Mouse (Mus musculus) liver, postnatal 0 days (tissue): ENCODE data around the gene Rapgef6. TPM values are rescaled to one million over a fixed set of nuclear protein-coding genes. Genes with fewer than 3 reads are reported as not detected.

ENCODE experiments used
- ATAC-seq: fragments of 200-750 bp; cut with Nextera tagmentation; 2 replicates; pipeline ENCODE4 v1.8.0; 2017; ENCODE audit warnings: mild to moderate bottlenecking, moderate library complexity
- DNase-seq: peaks from one replicate; pipeline ENCODE4 v3.0.0-alpha.2; 2016
- H3K27ac ChIP-seq: fragments of 300-500 bp; sonication (generic); 2 replicates; pipeline ENCODE4 v1.5.1; 2014; ENCODE audit warnings: antibody characterized with exemption, moderate library complexity, mild to moderate bottlenecking, low read depth
- H3K27me3 ChIP-seq: fragments of 300-500 bp; sonication (generic); 2 replicates; pipeline ENCODE4 v1.6.1; 2014; ENCODE audit warnings: low read length, control low read depth, mixed read lengths; ENCODE audit not compliant: insufficient read depth
- H3K36me3 ChIP-seq: fragments of 300-500 bp; sonication (generic); replicated peaks from 2 replicates; pipeline ENCODE4 v1.6.1; 2014; ENCODE audit warnings: mild to moderate bottlenecking, control low read depth, low read length, moderate library complexity, mixed read lengths; ENCODE audit not compliant: insufficient read depth
- H3K4me1 ChIP-seq: fragments of 300-500 bp; sonication (generic); 2 replicates; pipeline ENCODE4 v1.6.1; 2014; ENCODE audit warnings: antibody characterized with exemption, mild to moderate bottlenecking, control low read depth; ENCODE audit not compliant: insufficient read depth
- H3K4me2 ChIP-seq: fragments of 300-500 bp; sonication (generic); 2 replicates; pipeline ENCODE4 v1.6.1; 2014; ENCODE audit warnings: low read depth, mild to moderate bottlenecking, low read length, moderate library complexity, mixed read lengths
- H3K4me3 ChIP-seq: fragments of 300-500 bp; sonication (generic); 2 replicates; pipeline ENCODE4 v1.5.1; 2014; ENCODE audit warnings: low read depth, low read length
- H3K9ac ChIP-seq: fragments of 300-500 bp; sonication (generic); replicated peaks from 2 replicates; pipeline ENCODE4 v1.6.1; 2014; ENCODE audit warnings: mild to moderate bottlenecking, moderate library complexity
- H3K9me3 ChIP-seq: fragments of 300-500 bp; sonication (generic); 2 replicates; pipeline ENCODE4 v1.6.1; 2016; ENCODE audit warnings: mild to moderate bottlenecking, control low read depth, low read length, mixed read lengths
- CTCF ChIP-seq: sonication (generic); IDR thresholded peaks from 2 replicates; pipeline ENCODE4 v1.5.1; 2016; ENCODE audit warnings: antibody characterized with exemption, low read depth
- EP300 ChIP-seq: IDR thresholded peaks from 2 replicates; pipeline ENCODE4 v1.6.1; 2016; ENCODE audit warnings: antibody characterized with exemption, low read depth, mild to moderate bottlenecking
- WGBS: fragments of 180-500 bp; shearing (Covaris S2); extraction: QIAGEN DNeasy Blood & Tissue Kit; methylation state at CpG from one replicate; pipeline ENCODE4 v1.1.7; 2014; ENCODE audit not compliant: insufficient replicate concordance; 5-methylcytosine and 5-hydroxymethylcytosine counted together
- polyA plus RNA-seq: library from polyadenylated mRNA; unstranded; fragments of >200 nt; fragmentation: Nextera tagmentation; extraction: Ambion mirVana; gene quantifications from 2 replicates; pipeline ENCODE4 v1.2.1, GENCODE M21; 2015

Gene Rapgef6
- 10.6 and 14.7 TPM in 2 replicates for polyA plus RNA-seq

- DNase-seq: peak; percentile 100
- H3K9ac ChIP-seq: peak within 1 kb of the TSS; percentile 91
- H3K27me3 ChIP-seq: no peaks in the 10 kb centered on the region
- TF ChIP-seq EP300 (peak; percentile 38; the same call in 1 of the 2 replicates), CTCF (no peak)
- peak within 1 kb of the TSS; percentile 77 for H3K4me3 ChIP-seq
- WGBS: under 1% methylated on average over 73 of the region's 73 CpGs
- peak within 1 kb of the TSS; percentile 78 for H3K4me2 ChIP-seq
- H3K9me3 ChIP-seq: no peaks in the 10 kb centered on the region
- peak; percentile 94 for ATAC-seq
- H3K36me3 ChIP-seq: no peaks in the 10 kb centered on the region
- peak within 1 kb of the TSS; percentile 98 for H3K27ac ChIP-seq
- H3K4me1 ChIP-seq: peaks cover 35% of the 10 kb centered on the region
These were observed at the start of gene Rapgef6 for GRCm38 (mm10) chr11:54522529-54523430. Rapgef6 (plus strand) TSS chr11:54522847.

GRCm38 (mm10) chr11:54478414-54478813, 44.2 kb upstream of the Rapgef6 start:
- no peak overlapping the region for H3K4me2 ChIP-seq
- DNase-seq: peak; percentile 21
- no peak for ATAC-seq
- TF ChIP-seq CTCF (peak; percentile 69), EP300 (no peak)
- no peaks in the 10 kb centered on the region for H3K4me1 ChIP-seq
- H3K4me3 ChIP-seq: no peak overlapping the region
- H3K27me3 ChIP-seq: no peaks in the 10 kb centered on the region
- 89% methylated on average over 1 of the region's 1 CpGs for WGBS
- H3K27ac ChIP-seq: no peak overlapping the region
- no peak overlapping the region for H3K9ac ChIP-seq
- H3K9me3 ChIP-seq: no peaks in the 10 kb centered on the region
- peaks cover 25% of the 10 kb centered on the region for H3K36me3 ChIP-seq

- Histone ChIP-seq H3K4me1 (no peaks in the 10 kb centered on the region), H3K9ac (no peak overlapping the region)
- TF ChIP-seq EP300 (0 out of 2 replicates have a peak, but pooled peaks have one; percentile 36), CTCF (no peak)
These were observed 36.6 kb upstream of the Rapgef6 start for GRCm38 (mm10) chr11:54486041-54486440.

GRCm38 (mm10) chr11:54491946-54492558, 30.6 kb upstream of the Rapgef6 start:
- Histone ChIP-seq H3K9ac (no peak overlapping the region), H3K4me1 (no peaks in the 10 kb centered on the region), H3K27ac (0 out of 2 replicates have a peak overlapping the region, but pooled peaks have one; percentile 12), H3K36me3 (peaks cover 18% of the 10 kb centered on the region; the same call in 1 of the 2 replicates), H3K27me3 (no peaks in the 10 kb centered on the region), H3K4me2 (no peak overlapping the region), H3K9me3 (no peaks in the 10 kb centered on the region), H3K4me3 (no peak overlapping the region)
- no peak for DNase-seq
- WGBS: 93% methylated on average over 1 of the region's 1 CpGs
- no peak for ATAC-seq
- TF ChIP-seq EP300 (no peak), CTCF (no peak)

More at GRCm38 (mm10) chr11:54486041-54486440, 36.6 kb upstream of the Rapgef6 start:
- Histone ChIP-seq H3K9me3 (no peaks in the 10 kb centered on the region), H3K4me3 (no peak overlapping the region), H3K36me3 (peaks cover 9% of the 10 kb centered on the region; the same call in 1 of the 2 replicates), H3K4me2 (no peak overlapping the region), H3K27me3 (no peaks in the 10 kb centered on the region), H3K27ac (no peak overlapping the region)
- no peak for DNase-seq
- 70% methylated on average over 3 of the region's 3 CpGs for WGBS
- ATAC-seq: no peak

GRCm38 (mm10) chr11:54492559-54492958, 30.1 kb upstream of the Rapgef6 start:
- ATAC-seq (no peak), DNase-seq (no peak)
- H3K9ac ChIP-seq: no peak overlapping the region
- H3K27me3 ChIP-seq: no peaks in the 10 kb centered on the region
- H3K36me3 ChIP-seq: peaks cover 20% of the 10 kb centered on the region; the same call in 1 of the 2 replicates
- no peak overlapping the region for H3K4me3 ChIP-seq
- no peak for TF ChIP-seq CTCF
- TF ChIP-seq EP300: no peak
- 0 out of 2 replicates have a peak overlapping the region, but pooled peaks have one; percentile 12 for H3K27ac ChIP-seq
- whole genome bisulfite sequencing: 48% methylated on average over 4 of the region's 4 CpGs
- no peaks in the 10 kb centered on the region for H3K4me1 ChIP-seq
- no peaks in the 10 kb centered on the region for H3K9me3 ChIP-seq
- no peak overlapping the region for H3K4me2 ChIP-seq

- Histone ChIP-seq H3K36me3 (peaks cover 54% of the 10 kb centered on the region), H3K4me1 (no peaks in the 10 kb centered on the region), H3K27me3 (no peaks in the 10 kb centered on the region), H3K27ac (no peak overlapping the region), H3K4me3 (no peak overlapping the region), H3K4me2 (no peak overlapping the region), H3K9me3 (no peaks in the 10 kb centered on the region), H3K9ac (no peak overlapping the region)
- 86% methylated on average over 5 of the region's 5 CpGs for WGBS
- ATAC-seq (no peak), DNase-seq (no peak)
- no peak for TF ChIP-seq EP300
- no peak for TF ChIP-seq CTCF
These were observed 22.8 kb upstream of the Rapgef6 start for GRCm38 (mm10) chr11:54499838-54500237.
